Mouse (Mus musculus) forebrain, embryonic 12.5 days (tissue): Measurements from ENCODE around the gene Srgap3. TPM values are rescaled to one million over a fixed set of nuclear protein-coding genes. Genes with fewer than 3 reads are reported as not detected.
A peak's percentile ranks its signal among the peaks of the same experiment; 100 is the strongest.

ENCODE experiments used
- ATAC-seq: fragments of 200-750 bp; cut with Nextera tagmentation; 2 replicates; pipeline ENCODE4 v1.8.0; 2017; ENCODE audit warnings: moderate TSS enrichment; ENCODE audit not compliant: low FRiP score
- H3K27ac ChIP-seq: fragments of 300-500 bp; sonication (generic); 2 replicates; pipeline ENCODE4 v1.5.1; 2016; ENCODE audit warnings: mild to moderate bottlenecking
- H3K27me3 ChIP-seq: fragments of 300-500 bp; sonication (generic); 2 replicates; pipeline ENCODE4 v1.6.1; 2016; ENCODE audit warnings: mild to moderate bottlenecking
- H3K36me3 ChIP-seq: fragments of 300-500 bp; sonication (generic); replicated peaks from 2 replicates; pipeline ENCODE4 v1.6.1; 2016; ENCODE audit warnings: mild to moderate bottlenecking
- H3K4me1 ChIP-seq: fragments of 300-500 bp; sonication (generic); 2 replicates; pipeline ENCODE4 v1.6.1; 2016
- H3K4me2 ChIP-seq: fragments of 300-500 bp; sonication (generic); 2 replicates; pipeline ENCODE4 v1.6.1; 2016; ENCODE audit warnings: mild to moderate bottlenecking, moderate library complexity
- H3K4me3 ChIP-seq: fragments of 300-500 bp; sonication (generic); replicated peaks from 2 replicates; pipeline ENCODE4 v1.5.1; 2016; ENCODE audit warnings: mild to moderate bottlenecking
- H3K9ac ChIP-seq: fragments of 300-500 bp; sonication (generic); 2 replicates; pipeline ENCODE4 v1.6.1; 2016; ENCODE audit warnings: mild to moderate bottlenecking
- H3K9me3 ChIP-seq: fragments of 300-500 bp; sonication (generic); 2 replicates; pipeline ENCODE4 v1.6.1; 2016
- WGBS: fragments of 180-500 bp; shearing (Covaris S2); methylation state at CpG from one replicate; pipeline ENCODE4 v1.1.7; 2016; 5-methylcytosine and 5-hydroxymethylcytosine counted together
- polyA plus RNA-seq: library from polyadenylated mRNA; unstranded; fragments of >200 nt; fragmentation: Nextera tagmentation; extraction: Ambion mirVana; gene quantifications from 2 replicates; pipeline ENCODE4 v1.2.1, GENCODE M21; 2016

Srgap3 gene
- polyA plus RNA-seq, 1 experiment from 2014 or later = 39.9 TPM

DNA sequence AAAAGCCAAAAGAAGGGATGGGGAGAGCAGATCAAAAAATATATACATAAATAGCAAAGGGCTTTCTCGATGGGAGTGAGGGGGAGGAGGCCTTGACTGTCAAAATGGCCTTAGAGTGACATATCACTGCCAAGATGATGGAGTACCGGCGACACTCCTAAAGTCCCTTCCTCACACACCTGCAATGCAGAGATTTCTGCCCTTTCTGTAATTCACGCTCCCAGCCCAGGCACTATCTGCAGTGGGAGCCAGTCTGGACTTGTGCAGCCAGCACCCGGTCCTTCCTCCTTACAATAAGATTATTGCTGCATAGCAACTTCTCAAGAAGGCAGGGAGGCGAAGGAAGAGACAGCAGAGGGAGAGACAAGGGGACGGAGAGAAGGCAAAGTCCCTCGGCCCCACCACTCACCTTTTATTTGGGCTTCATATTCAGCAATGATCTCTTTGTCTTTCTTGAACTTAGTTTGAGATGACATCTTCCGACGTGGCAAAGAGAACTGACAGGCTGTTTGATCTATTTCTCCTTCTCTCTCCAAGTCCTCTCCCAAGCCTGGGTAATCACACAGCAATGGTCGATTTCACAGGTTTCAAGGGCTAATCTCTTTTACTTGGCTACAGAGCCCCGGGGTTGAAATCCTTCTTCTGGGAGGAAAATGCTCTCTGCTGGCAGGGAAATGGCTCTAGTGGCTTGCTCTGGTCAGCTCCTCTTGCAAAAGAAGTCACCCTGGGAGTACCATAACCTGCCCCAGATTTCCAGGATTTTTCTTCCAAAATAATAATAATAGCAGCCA, 850 bp downstream of the Srgap3 start:
- Histone ChIP-seq H3K4me2 (peak overlapping the region; percentile 74), H3K4me3 (peak overlapping the region; percentile 84), H3K9me3 (no peaks in the 10 kb centered on the region), H3K9ac (peak overlapping the region; percentile 87), H3K4me1 (peaks cover 68% of the 10 kb centered on the region), H3K27me3 (no peaks in the 10 kb centered on the region), H3K36me3 (peaks cover 22% of the 10 kb centered on the region), H3K27ac (peak overlapping the region; percentile 87)
- WGBS = 1% methylated on average over 12 of the region's 12 CpGs
- ATAC-seq = peak; percentile 5; the same call in 1 of the 2 replicates

GRCm38 (mm10) chr6:112945181-112945751, 1.8 kb downstream of the Srgap3 start:
- peak overlapping the region; percentile 84 for H3K4me3 ChIP-seq
- 6% methylated on average over 14 of the region's 14 CpGs for WGBS
- H3K9ac ChIP-seq = peak overlapping the region; percentile 87
- ATAC-seq = peak; percentile 27; the same call in 1 of the 2 replicates
- no peaks in the 10 kb centered on the region for H3K27me3 ChIP-seq
- peak overlapping the region; percentile 74 for H3K4me2 ChIP-seq
- no peaks in the 10 kb centered on the region for H3K9me3 ChIP-seq
- H3K27ac ChIP-seq = peak overlapping the region; percentile 87
- peaks cover 70% of the 10 kb centered on the region for H3K4me1 ChIP-seq
- peaks cover 32% of the 10 kb centered on the region for H3K36me3 ChIP-seq

GRCm38 (mm10) chr6:112943596-112944245, 3.3 kb downstream of the Srgap3 start:
- Histone ChIP-seq H3K4me3 (peak overlapping the region; percentile 84), H3K27me3 (no peaks in the 10 kb centered on the region), H3K4me2 (peak overlapping the region; percentile 74), H3K27ac (peak overlapping the region; percentile 70), H3K9ac (0 out of 2 replicates have a peak overlapping the region, but pooled peaks have one; percentile 42), H3K9me3 (no peaks in the 10 kb centered on the region), H3K4me1 (peaks cover 66% of the 10 kb centered on the region), H3K36me3 (peaks cover 46% of the 10 kb centered on the region)
- 49% methylated on average over 9 of the region's 9 CpGs for WGBS
- no peak; the same call in 1 of the 2 replicates for ATAC-seq

DNA sequence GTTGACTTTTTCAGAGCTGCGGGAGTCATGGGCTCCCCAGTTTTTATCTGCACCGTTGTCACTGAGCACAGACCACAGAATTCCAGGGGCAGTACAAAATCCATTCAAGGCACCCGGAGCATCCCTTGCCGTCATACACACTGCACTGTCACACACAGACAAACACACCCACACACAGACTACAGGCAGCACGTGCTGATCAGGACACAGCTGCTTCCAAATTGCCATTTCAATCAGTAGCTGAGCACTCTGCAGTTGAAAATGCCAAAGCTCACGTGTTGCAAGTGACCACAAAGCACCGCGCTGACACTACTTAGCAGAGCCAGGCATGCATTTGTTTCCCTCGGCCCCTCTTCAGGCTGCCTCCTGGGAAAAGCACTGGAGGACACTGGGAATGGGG, 7.8 kb downstream of the Srgap3 start:
- H3K36me3 ChIP-seq = peaks cover 56% of the 10 kb centered on the region

GRCm38 (mm10) chr6:112937791-112938190, 9.3 kb downstream of the Srgap3 start:
- Histone ChIP-seq H3K27me3 (no peaks in the 10 kb centered on the region), H3K36me3 (peaks cover 59% of the 10 kb centered on the region), H3K4me2 (no peak overlapping the region), H3K27ac (no peak overlapping the region), H3K9me3 (no peaks in the 10 kb centered on the region), H3K9ac (no peak overlapping the region), H3K4me3 (no peak overlapping the region), H3K4me1 (peaks cover 61% of the 10 kb centered on the region)
- no peak for ATAC-seq
- WGBS = 91% methylated on average over 2 of the region's 2 CpGs

More for the DNA sequence above, 7.8 kb downstream of the Srgap3 start:
- ATAC-seq = no peak
- Histone ChIP-seq H3K4me1 (peaks cover 61% of the 10 kb centered on the region), H3K27me3 (no peaks in the 10 kb centered on the region), H3K27ac (no peak overlapping the region), H3K9ac (no peak overlapping the region), H3K9me3 (no peaks in the 10 kb centered on the region), H3K4me3 (no peak overlapping the region), H3K4me2 (no peak overlapping the region)
- WGBS = 89% methylated on average over 9 of the region's 9 CpGs

GRCm38 (mm10) chr6:112934501-112934900, 12.6 kb downstream of the Srgap3 start:
- Histone ChIP-seq H3K4me2 (no peak overlapping the region), H3K36me3 (peaks cover 27% of the 10 kb centered on the region), H3K27me3 (no peaks in the 10 kb centered on the region), H3K4me1 (peaks cover 68% of the 10 kb centered on the region), H3K9ac (no peak overlapping the region), H3K27ac (no peak overlapping the region), H3K9me3 (no peaks in the 10 kb centered on the region), H3K4me3 (no peak overlapping the region)
- ATAC-seq = no peak
- WGBS = 94% methylated on average over 1 of the region's 1 CpGs

DNA sequence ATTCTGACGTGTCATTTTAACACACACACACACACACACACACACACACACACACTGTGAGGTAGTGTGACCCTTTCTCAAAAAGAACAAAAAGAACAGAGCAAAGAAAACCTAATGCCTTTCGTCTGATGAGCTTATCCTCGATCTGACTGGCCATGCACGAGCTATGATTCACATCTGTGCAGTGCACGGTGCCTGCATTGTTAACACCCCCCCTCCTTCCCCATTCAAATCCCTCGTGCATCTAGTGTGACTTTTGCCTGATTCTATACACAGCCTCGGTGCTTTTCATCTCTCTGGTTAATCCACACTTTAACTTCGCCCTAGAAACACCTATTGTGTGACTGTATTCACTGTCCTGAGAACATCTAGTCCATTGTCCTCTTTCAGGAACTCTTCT, 14.5 kb downstream of the Srgap3 start:
- ATAC-seq = no peak

DNA sequence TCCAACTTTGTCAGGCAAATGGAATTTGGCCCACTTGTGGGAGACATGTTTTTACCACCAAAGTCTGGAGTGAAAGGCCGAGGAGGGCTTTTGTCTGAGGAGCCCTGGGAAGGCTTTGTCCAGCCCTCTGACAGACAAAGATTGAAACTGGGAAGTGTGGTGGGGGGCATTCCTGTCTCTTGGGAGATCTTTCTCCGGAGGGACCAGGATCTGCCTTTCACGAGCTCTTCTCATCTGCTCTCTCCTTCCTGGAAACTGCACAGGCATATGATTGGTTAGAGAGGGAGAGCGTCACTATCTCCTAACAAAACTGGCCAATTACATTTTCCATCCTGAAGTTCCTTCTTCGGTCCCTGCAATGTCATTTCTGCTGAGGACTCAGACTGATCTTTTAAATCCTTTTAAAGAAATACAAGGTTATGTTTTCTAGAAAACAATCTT, 17.0 kb downstream of the Srgap3 start:
- 0 out of 2 replicates have a peak overlapping the region, but pooled peaks have one; percentile 10 for H3K4me3 ChIP-seq
- peak; percentile 71 for ATAC-seq
- H3K9ac ChIP-seq = 0 out of 2 replicates have a peak overlapping the region, but pooled peaks have one; percentile 9
- peak overlapping the region; percentile 75 for H3K27ac ChIP-seq
- no peaks in the 10 kb centered on the region for H3K27me3 ChIP-seq
- no peaks in the 10 kb centered on the region for H3K9me3 ChIP-seq
- peak overlapping the region; percentile 42 for H3K4me2 ChIP-seq
- H3K4me1 ChIP-seq = peaks cover 96% of the 10 kb centered on the region
- peaks cover 10% of the 10 kb centered on the region for H3K36me3 ChIP-seq
- 5% methylated on average over 5 of the region's 5 CpGs for WGBS

More for the DNA sequence above, 14.5 kb downstream of the Srgap3 start:
- Histone ChIP-seq H3K9ac (no peak overlapping the region), H3K4me2 (no peak overlapping the region), H3K4me3 (no peak overlapping the region), H3K27me3 (no peaks in the 10 kb centered on the region), H3K36me3 (peaks cover 10% of the 10 kb centered on the region), H3K4me1 (peaks cover 81% of the 10 kb centered on the region), H3K9me3 (no peaks in the 10 kb centered on the region), H3K27ac (peak overlapping the region; percentile 53)
- WGBS = 9% methylated on average over 8 of the region's 8 CpGs

- Histone ChIP-seq H3K36me3 (peaks cover 10% of the 10 kb centered on the region), H3K27ac (peak overlapping the region; percentile 75), H3K4me1 (peaks cover 100% of the 10 kb centered on the region), H3K9me3 (no peaks in the 10 kb centered on the region), H3K9ac (0 out of 2 replicates have a peak overlapping the region, but pooled peaks have one; percentile 9), H3K4me2 (peak overlapping the region; percentile 42), H3K27me3 (no peaks in the 10 kb centered on the region), H3K4me3 (no peak overlapping the region)
- 65% methylated on average over 6 of the region's 6 CpGs for WGBS
- ATAC-seq = peak; percentile 34; the same call in 1 of the 2 replicates
These were observed 17.6 kb downstream of the Srgap3 start for GRCm38 (mm10) chr6:112929291-112929984.

DNA sequence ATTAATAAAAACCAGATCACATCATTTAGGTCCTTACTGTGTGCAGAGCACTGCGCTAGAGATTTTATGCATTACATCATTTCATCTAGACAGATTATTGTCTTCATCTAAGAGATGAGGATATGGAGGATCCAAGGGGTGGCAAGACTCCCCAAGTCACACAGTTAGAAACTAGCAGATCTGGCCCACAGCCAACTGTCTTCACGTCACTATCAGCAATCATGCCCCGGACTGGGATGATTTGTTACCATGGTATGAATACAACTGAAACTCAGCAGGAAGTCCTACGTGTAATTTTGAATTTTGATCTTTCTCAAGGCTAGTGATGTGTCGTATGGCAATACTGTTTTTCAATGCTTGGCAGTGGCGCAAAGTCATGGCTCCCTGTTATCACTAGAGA, 18.2 kb downstream of the Srgap3 start:
- no peaks in the 10 kb centered on the region for H3K27me3 ChIP-seq
- 78% methylated on average over 6 of the region's 6 CpGs for WGBS
- no peak overlapping the region for H3K4me3 ChIP-seq
- no peaks in the 10 kb centered on the region for H3K9me3 ChIP-seq
- no peak for ATAC-seq
- peaks cover 6% of the 10 kb centered on the region for H3K36me3 ChIP-seq
- H3K4me1 ChIP-seq = peaks cover 97% of the 10 kb centered on the region
- H3K9ac ChIP-seq = no peak overlapping the region
- no peak overlapping the region for H3K4me2 ChIP-seq
- peak overlapping the region; percentile 75 for H3K27ac ChIP-seq

DNA sequence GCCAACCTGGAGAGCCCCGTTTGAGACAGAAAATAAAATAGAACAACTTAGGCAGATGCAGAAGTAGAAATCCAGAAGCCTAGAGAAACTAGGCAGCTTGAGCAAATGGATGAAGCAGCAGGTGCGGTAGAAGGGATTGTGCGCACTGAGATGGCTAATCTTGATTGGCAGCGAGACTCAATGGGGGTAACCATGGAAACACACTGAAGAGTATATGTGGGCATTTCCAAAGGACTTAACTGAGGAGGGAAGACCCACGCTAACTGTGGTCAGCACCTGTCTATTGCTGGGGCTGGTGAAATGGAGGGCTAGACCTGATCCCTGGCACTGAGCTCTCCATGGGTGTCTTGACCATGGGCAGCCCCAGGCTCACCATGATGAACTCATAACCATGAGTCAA, 19.7 kb downstream of the Srgap3 start:
- H3K4me2 ChIP-seq = no peak overlapping the region
- peak overlapping the region; percentile 46; the same call in 1 of the 2 replicates for H3K27ac ChIP-seq
- no peak overlapping the region for H3K4me3 ChIP-seq
- H3K36me3 ChIP-seq = peaks cover 14% of the 10 kb centered on the region
- peaks cover 4% of the 10 kb centered on the region; the same call in 1 of the 2 replicates for H3K9me3 ChIP-seq
- H3K9ac ChIP-seq = no peak overlapping the region
- ATAC-seq = peak; percentile 57
- no peaks in the 10 kb centered on the region for H3K27me3 ChIP-seq
- 35% methylated on average over 5 of the region's 5 CpGs for WGBS
- peaks cover 88% of the 10 kb centered on the region for H3K4me1 ChIP-seq
